Mouse (Mus musculus) liver, postnatal 0 days (tissue): ENCODE measurements around the gene Tarbp1.
A peak's percentile ranks its signal among the peaks of the same experiment; 100 is the strongest.

ENCODE experiments used
- CTCF ChIP-seq: sonication (generic); IDR thresholded peaks from 2 replicates; pipeline ENCODE4 v1.5.1; 2016; ENCODE audit warnings: antibody characterized with exemption, low read depth
- EP300 ChIP-seq: IDR thresholded peaks from 2 replicates; pipeline ENCODE4 v1.6.1; 2016; ENCODE audit warnings: antibody characterized with exemption, low read depth, mild to moderate bottlenecking

DNA sequence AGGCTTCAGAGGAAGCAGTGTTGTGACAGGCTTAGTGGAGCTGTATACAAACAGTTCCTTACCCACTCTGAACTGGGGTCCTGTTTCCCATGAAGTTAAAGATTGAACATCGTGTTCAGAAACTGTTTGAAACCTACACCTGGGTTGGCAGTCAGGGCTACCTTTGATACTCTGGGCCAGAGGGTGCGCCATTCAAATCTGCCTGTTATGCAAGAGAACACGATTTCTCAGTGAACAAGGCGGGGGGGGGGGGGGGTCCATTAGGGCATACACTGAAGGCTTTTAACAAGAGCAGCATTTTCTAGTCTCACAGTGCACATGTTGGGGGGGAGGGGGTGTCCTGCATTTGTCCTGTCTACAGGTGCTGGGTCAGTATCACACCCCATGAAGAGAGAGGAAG lies 50.7 kb downstream of the Tarbp1 start:
- no peak for TF ChIP-seq CTCF
- peak; percentile 65 for TF ChIP-seq EP300
